Mouse (Mus musculus) spleen, adult 2 months (tissue): ENCODE results near the gene Pars2.

Experiments used
- CTCF ChIP-seq: fragments of 200-500 bp; IDR thresholded peaks from 2 replicates; pipeline ENCODE4 v1.5.1; 2011; ENCODE audit warnings: mild to moderate bottlenecking, inconsistent platforms; ENCODE audit not compliant: insufficient read depth, insufficient read length, insufficient replicate concordance; ENCODE audit errors: extremely low read depth
- POLR2A ChIP-seq: fragments of 200-500 bp; IDR thresholded peaks from 2 replicates; pipeline ENCODE4 v1.6.1; 2011; ENCODE audit warnings: low read depth, low read length, inconsistent platforms

DNA sequence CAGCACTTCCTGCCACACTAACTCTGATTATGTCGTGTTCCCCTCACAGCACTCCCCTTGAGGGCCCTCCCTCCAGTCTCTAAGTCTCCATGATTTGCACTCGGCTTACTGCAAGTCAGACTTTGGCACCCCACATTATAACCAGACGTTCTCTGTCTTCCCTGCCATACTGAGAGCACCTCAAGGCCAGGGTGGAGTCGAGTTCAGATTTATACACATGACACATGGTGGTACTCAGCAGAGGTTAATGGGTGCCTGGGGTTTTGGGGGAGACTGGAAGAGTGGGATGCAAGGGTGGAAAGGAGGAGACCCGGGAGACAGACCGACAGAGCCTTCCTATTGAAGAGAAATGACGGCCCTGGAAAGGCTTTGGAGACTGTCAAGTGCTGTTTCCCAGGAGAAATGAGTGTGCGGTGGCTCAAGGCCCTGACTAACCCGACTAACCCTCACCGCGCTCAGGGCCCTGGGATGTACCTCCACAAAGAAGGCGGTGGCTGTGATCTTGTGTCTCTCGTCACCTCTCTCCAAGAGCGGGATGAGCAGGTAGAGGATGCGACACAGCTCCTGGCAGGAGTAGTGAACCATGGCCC lies 43.1 kb downstream of the Pars2 start:
- TF ChIP-seq CTCF (no peak), POLR2A (no peak)
